Mouse (Mus musculus) central nervous system, embryonic 14 days (tissue): ENCODE data around the gene AW822073. TPM values are rescaled to one million over a fixed set of nuclear protein-coding genes. Genes with fewer than 3 reads are reported as not detected.

Experiments used
- polyA plus RNA-seq: library from polyadenylated mRNA; depleted of rRNA; stranded (reverse); fragments of >200 nt; gene quantifications from 2 replicates; pipeline ENCODE4 v1.2.3, GENCODE M21; 2012; rRNA removed

Gene AW822073
- not detected in 2 replicates for polyA plus RNA-seq

DNA sequence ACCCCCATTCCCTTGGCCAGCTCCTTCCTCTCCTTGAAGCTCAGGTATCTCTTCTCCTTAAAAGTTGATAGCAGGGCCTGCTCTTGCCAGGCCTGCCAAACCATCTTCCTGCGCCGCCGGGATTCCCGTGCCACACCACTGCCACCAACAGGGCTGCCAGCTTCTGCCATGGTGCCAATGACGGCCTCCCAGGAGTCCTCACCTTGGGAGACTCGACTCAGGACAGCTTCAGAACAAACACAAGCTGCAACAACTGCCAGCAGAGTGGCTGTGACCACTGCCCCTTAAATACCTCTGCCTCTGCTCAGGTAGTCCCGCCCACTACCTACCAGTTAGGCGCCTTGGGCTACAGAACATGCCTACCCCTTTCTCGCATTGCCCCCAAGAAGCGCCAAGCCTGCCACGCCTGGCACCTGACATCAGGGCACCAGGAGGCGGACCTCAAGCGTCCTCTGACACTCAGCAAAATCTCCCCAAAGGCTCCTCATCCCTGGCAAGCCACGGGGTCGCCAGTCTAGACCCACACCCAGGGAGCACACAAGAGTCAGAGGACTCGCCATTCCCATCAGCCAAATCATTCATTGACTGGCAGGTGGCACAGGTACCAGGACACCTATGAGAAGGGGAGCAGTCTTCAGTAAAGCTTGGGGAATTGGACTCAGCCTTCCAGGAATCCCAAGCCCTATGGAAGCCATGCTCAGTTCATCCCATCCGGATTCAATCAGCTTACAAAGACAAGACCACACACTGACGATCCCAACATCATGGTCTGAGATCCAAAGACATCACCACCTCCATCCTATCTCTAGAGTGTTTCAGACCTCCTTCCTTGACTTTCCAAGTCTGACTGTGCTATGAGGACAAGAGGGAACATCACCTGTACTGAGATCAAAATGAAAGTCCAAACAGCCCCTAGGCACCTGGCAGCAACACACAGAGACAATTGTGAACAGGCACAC lies at the start of gene AW822073:
AW822073 (minus strand) TSS at position 104 of the 959 bp plus-strand sequence.

DNA sequence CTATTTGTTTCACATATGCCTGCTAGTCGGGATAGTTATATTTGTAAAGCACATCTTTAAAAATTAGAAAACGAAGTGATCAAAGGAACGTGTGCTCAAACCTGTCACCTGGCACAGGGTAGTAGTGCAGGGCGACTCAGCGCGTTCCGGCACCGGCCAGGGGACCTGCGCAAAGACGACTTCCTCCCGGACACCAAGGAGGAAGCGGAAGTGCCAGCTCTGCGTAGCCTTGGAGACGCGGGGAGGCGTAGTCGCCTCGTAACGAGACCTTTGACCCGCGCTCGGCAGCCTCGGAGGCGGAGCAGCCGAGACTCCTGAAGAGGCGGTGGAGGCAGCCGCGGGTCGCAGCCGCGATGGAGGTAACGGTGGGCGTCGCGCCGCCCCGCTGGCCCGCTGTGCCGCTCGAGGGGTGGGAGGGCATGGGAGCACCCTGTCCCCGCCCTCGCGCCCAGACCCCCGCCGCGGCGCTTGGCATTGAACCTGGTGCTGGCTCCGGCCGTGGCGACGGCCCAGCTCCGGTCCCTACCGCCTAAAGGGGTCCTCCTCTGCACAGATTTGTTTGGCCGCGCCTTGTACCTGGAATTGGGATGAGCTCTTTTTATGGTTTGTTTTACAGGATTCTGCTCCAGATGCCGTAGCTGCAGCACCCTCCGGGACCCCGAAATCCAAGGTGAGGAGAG lies 30.6 kb upstream of the AW822073 start, which contains the start of gene Gcc2:
Gcc2 (plus strand) TSS at position 285 of the 680 bp plus-strand sequence.

DNA sequence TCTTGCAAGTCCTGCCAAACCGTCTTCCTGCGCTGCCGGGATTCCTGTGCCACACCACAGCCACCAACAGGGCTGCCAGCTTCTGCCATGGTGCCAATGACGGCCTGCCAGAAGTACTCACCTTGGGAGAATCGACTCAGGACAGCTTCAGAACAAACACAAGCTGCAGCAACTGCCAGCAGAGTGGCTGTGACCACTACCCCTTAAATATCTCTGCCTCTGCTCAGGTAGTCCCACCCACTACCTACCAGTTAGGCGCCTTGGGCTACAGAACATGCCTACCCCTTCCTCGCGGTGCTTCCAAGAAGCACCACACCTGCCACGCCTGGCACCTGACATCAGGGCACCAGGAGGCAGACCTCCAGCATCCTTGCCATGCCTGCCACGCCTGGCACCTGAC lies 11.9 kb upstream of the AW822073 start, which contains the start of gene Gm4981:
Gm4981 (minus strand) TSS at position 89 of the 400 bp plus-strand sequence.

DNA sequence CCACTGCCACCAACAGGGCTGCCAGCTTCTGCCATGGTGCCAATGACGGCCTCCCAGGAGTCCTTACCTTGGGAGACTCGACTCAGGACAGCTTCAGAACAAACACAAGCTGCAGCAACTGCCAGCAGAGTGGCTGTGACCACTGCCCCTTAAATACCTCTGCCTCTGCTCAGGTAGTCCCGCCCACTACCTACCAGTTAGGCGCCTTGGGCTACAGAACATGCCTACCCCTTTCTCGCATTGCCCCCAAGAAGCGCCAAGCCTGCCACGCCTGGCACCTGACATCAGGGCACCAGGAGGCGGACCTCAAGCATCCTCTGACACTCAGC lies 7.9 kb upstream of the AW822073 start, which contains the start of gene Duxf3:
Duxf3 (minus strand) TSS at position 35 of the 329 bp plus-strand sequence.

Other genes starting within 250 kb of the AW822073 start
- not detected in 2 replicates for gene Duxf3, start 7.7 kb upstream of the AW822073 start, polyA plus RNA-seq
- 0.04 TPM in 1 of 2 replicates, not detected in the other for gene Gm4981, start 11.8 kb upstream of the AW822073 start, polyA plus RNA-seq
- gene Gcc2, start 30.6 kb upstream of the AW822073 start, polyA plus RNA-seq = 42.1 and 43.7 TPM in 2 replicates
- gene Lims1, start 98.5 kb upstream of the AW822073 start, polyA plus RNA-seq = 27.6 and 28.7 TPM in 2 replicates
- 13.5 and 14.4 TPM in 2 replicates for gene Ranbp2, start 222.0 kb upstream of the AW822073 start, polyA plus RNA-seq